Mouse (Mus musculus) hindbrain, embryonic 16.5 days (tissue): ENCODE data around the gene Klrg2. TPM values are rescaled to one million over a fixed set of nuclear protein-coding genes. Genes with fewer than 3 reads are reported as not detected.
"Not testable (repeated sequence)": the region's sequence is repeated elsewhere in the genome, so short reads cannot be mapped to it uniquely, and the experiment has no call there.

ENCODE experiments used
- ATAC-seq: fragments of 200-750 bp; cut with Nextera tagmentation; 2 replicates; pipeline ENCODE4 v1.8.0; 2017; ENCODE audit warnings: moderate TSS enrichment, moderate library complexity
- H3K27ac ChIP-seq: fragments of 300-500 bp; sonication (generic); 2 replicates; pipeline ENCODE4 v1.5.1; 2014; ENCODE audit warnings: low read depth, mild to moderate bottlenecking, control low read depth, low read length, moderate library complexity
- H3K27me3 ChIP-seq: fragments of 300-500 bp; sonication (generic); replicated peaks from 2 replicates; pipeline ENCODE4 v1.6.1; 2014; ENCODE audit warnings: low read length; ENCODE audit not compliant: control insufficient read depth, insufficient read depth
- H3K36me3 ChIP-seq: fragments of 300-500 bp; sonication (generic); 2 replicates; pipeline ENCODE4 v1.6.1; 2014; ENCODE audit warnings: mild to moderate bottlenecking, low read length, moderate library complexity, mixed read lengths; ENCODE audit not compliant: control insufficient read depth, insufficient read depth
- H3K4me1 ChIP-seq: fragments of 300-500 bp; sonication (generic); 2 replicates; pipeline ENCODE4 v1.6.1; 2014; ENCODE audit warnings: low read depth, low read length; ENCODE audit not compliant: control insufficient read depth, insufficient read depth
- H3K4me2 ChIP-seq: fragments of 300-500 bp; sonication (generic); 2 replicates; pipeline ENCODE4 v1.6.1; 2014; ENCODE audit warnings: mild to moderate bottlenecking, low read length, control low read depth, moderate library complexity
- H3K4me3 ChIP-seq: fragments of 300-500 bp; sonication (generic); 2 replicates; pipeline ENCODE4 v1.5.1; 2014; ENCODE audit warnings: mild to moderate bottlenecking, low read length, control low read depth, moderate library complexity
- H3K9ac ChIP-seq: fragments of 300-500 bp; sonication (generic); 2 replicates; pipeline ENCODE4 v1.6.1; 2014; ENCODE audit warnings: low read depth, mild to moderate bottlenecking, control low read depth, low read length, moderate library complexity
- H3K9me3 ChIP-seq: fragments of 300-500 bp; sonication (generic); 2 replicates; pipeline ENCODE4 v1.6.1; 2014; ENCODE audit warnings: mild to moderate bottlenecking, low read length, moderate library complexity; ENCODE audit not compliant: control insufficient read depth
- WGBS: fragments of 180-500 bp; shearing (Covaris S2); extraction: QIAGEN DNeasy Blood & Tissue Kit; methylation state at CpG from one replicate; pipeline ENCODE4 v1.1.7; 2014; 5-methylcytosine and 5-hydroxymethylcytosine counted together
- polyA plus RNA-seq: library from polyadenylated mRNA; unstranded; fragments of >200 nt; fragmentation: Nextera tagmentation; extraction: Ambion mirVana; gene quantifications from 2 replicates; pipeline ENCODE4 v1.2.1, GENCODE M21; 2015

Gene Klrg2
- 0.15 and 0.21 TPM in 2 replicates for polyA plus RNA-seq

- H3K27ac ChIP-seq, result no peak within 1 kb of the TSS
- WGBS, result 2% methylated on average over 47 of the region's 60 CpGs
- peak within 1 kb of the TSS; percentile 58 for H3K4me3 ChIP-seq
- peaks cover 16% of the 10 kb centered on the region for H3K4me1 ChIP-seq
- H3K9ac ChIP-seq, result peak within 1 kb of the TSS; percentile 64
- H3K36me3 ChIP-seq, result no peaks in the 10 kb centered on the region
- peaks cover 24% of the 10 kb centered on the region for H3K27me3 ChIP-seq
- peak; percentile 75 for ATAC-seq
- H3K9me3 ChIP-seq, result no peaks in the 10 kb centered on the region
- H3K4me2 ChIP-seq, result peak within 1 kb of the TSS; percentile 95
These were observed at the start of gene Klrg2 for GRCm38 (mm10) chr6:38636852-38637618. Gene Klrg2, minus strand, starts transcription at chr6:38637242.

DNA sequence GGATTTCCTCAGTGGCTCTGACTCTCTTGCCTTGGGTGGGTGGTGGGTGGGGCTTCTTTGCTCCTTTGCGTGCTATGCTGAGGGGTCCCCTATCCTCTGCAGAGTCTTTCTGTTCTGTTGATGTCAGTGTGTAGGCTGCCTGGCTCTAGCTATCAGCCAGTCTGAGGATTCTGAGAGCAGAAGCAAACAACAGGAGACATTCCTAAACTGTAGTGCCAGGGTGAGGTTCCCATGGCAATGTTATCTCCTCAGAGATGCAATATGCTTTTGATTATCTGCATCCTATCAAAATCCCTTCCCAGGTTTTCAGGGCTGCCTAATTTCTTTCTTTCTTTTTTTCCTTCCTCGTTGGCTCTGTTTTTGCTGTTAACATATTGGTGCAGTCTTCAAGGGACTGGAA is 45.5 kb upstream of the Klrg2 start:
- H3K9me3 ChIP-seq, result no peaks in the 10 kb centered on the region
- no peaks in the 10 kb centered on the region for H3K27me3 ChIP-seq
- H3K27ac ChIP-seq, result no peak overlapping the region
- H3K36me3 ChIP-seq, result no peaks in the 10 kb centered on the region
- H3K4me2 ChIP-seq, result no peak overlapping the region
- no peak for ATAC-seq
- H3K4me3 ChIP-seq, result no peak overlapping the region
- 64% methylated on average over 2 of the region's 2 CpGs for WGBS
- H3K9ac ChIP-seq, result no peak overlapping the region
- no peaks in the 10 kb centered on the region for H3K4me1 ChIP-seq

DNA sequence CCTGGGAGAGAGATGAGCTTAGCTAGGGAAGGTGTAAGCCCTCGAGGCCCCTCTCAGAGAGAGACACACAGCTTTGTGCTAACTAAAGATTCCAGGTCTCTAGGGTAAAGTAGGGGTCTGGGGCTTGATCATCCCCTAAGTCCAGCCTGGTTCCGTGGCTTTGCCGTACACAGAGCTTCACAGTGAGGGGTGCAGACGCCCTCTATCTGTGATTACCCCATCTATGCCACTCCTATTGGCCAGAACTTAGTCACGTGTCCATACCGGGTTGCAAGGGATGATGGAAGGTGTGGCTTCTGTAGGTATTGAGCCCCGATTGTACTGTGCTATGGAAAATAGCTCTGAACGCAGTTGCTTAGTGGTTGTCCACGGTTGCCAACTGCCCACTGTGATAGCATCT is 40.6 kb upstream of the Klrg2 start:
- no peak for ATAC-seq
- H3K27me3 ChIP-seq, result no peaks in the 10 kb centered on the region
- H3K4me3 ChIP-seq, result no peak overlapping the region
- 80% methylated on average over 9 of the region's 9 CpGs for WGBS
- no peaks in the 10 kb centered on the region for H3K9me3 ChIP-seq
- no peak overlapping the region for H3K27ac ChIP-seq
- H3K4me1 ChIP-seq, result no peaks in the 10 kb centered on the region
- no peak overlapping the region for H3K9ac ChIP-seq
- H3K36me3 ChIP-seq, result no peaks in the 10 kb centered on the region
- H3K4me2 ChIP-seq, result no peak overlapping the region

GRCm38 (mm10) chr6:38676723-38677122 is 39.7 kb upstream of the Klrg2 start:
- no peak overlapping the region for H3K4me3 ChIP-seq
- H3K9ac ChIP-seq, result no peak overlapping the region
- no peaks in the 10 kb centered on the region for H3K4me1 ChIP-seq
- whole genome bisulfite sequencing, result 87% methylated on average over 14 of the region's 14 CpGs
- ATAC-seq, result no peak
- no peaks in the 10 kb centered on the region for H3K9me3 ChIP-seq
- no peaks in the 10 kb centered on the region for H3K36me3 ChIP-seq
- H3K27me3 ChIP-seq, result no peaks in the 10 kb centered on the region
- H3K27ac ChIP-seq, result no peak overlapping the region
- no peak overlapping the region for H3K4me2 ChIP-seq

- Histone ChIP-seq H3K36me3 (no peaks in the 10 kb centered on the region), H3K27me3 (no peaks in the 10 kb centered on the region), H3K4me2 (no peak overlapping the region), H3K27ac (no peak overlapping the region), H3K4me1 (no peaks in the 10 kb centered on the region), H3K9ac (no peak overlapping the region), H3K4me3 (no peak overlapping the region), H3K9me3 (no peaks in the 10 kb centered on the region)
- ATAC-seq, result no peak
- 89% methylated on average over 6 of the region's 6 CpGs for WGBS
These were observed 39.2 kb upstream of the Klrg2 start for GRCm38 (mm10) chr6:38676217-38676616.

DNA sequence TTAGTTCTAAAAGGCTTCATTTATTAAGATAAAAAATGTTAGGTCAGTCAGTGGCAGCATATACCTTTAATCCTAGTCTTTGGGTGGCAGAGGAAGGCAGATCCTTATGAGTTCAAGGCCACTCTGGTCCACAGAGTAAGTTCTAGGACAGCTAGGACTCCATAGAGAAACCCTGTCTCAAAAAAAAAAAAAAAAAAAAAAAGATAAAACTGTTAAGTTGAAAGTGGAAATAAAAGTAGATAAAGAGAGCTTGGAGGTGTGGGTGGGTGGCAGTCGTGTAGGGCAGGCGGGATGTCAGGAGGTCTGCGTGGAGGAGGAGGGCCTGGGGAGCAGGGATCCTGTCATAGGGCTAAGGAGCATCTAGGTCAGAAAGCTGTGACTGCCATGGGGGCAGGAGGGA is 35.0 kb upstream of the Klrg2 start:
- no peak for ATAC-seq
- H3K36me3 ChIP-seq, result no peaks in the 10 kb centered on the region
- 81% methylated on average over 3 of the region's 3 CpGs for WGBS
- no peak overlapping the region for H3K4me2 ChIP-seq
- H3K9ac ChIP-seq, result no peak overlapping the region
- no peaks in the 10 kb centered on the region for H3K27me3 ChIP-seq
- H3K4me3 ChIP-seq, result no peak overlapping the region
- H3K4me1 ChIP-seq, result no peaks in the 10 kb centered on the region
- no peak overlapping the region for H3K27ac ChIP-seq
- no peaks in the 10 kb centered on the region for H3K9me3 ChIP-seq

DNA sequence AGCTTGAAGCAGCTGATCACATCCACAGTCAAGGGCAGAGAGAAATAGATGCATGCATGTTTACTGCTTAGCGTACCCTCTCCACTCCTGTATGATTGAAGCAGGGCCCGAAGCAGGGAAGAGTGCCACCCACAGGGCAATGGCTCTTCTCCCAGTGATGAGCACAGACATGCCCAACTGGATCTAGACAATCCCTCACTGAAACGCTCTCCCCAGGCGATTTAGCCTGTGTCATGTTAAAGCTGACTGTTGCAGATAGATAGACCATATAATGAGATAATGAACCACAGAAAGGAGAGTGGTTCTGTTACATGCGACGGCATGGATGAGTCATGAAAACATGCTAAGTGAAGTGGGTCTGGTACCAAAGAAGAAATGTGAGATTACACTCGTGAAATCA is 34.2 kb upstream of the Klrg2 start:
- no peak overlapping the region for H3K9ac ChIP-seq
- no peaks in the 10 kb centered on the region for H3K27me3 ChIP-seq
- no peak overlapping the region for H3K4me2 ChIP-seq
- no peak overlapping the region for H3K27ac ChIP-seq
- no peaks in the 10 kb centered on the region for H3K4me1 ChIP-seq
- 74% methylated on average over 7 of the region's 7 CpGs for WGBS
- H3K9me3 ChIP-seq, result no peaks in the 10 kb centered on the region
- no peaks in the 10 kb centered on the region for H3K36me3 ChIP-seq
- ATAC-seq, result no peak
- no peak overlapping the region for H3K4me3 ChIP-seq

DNA sequence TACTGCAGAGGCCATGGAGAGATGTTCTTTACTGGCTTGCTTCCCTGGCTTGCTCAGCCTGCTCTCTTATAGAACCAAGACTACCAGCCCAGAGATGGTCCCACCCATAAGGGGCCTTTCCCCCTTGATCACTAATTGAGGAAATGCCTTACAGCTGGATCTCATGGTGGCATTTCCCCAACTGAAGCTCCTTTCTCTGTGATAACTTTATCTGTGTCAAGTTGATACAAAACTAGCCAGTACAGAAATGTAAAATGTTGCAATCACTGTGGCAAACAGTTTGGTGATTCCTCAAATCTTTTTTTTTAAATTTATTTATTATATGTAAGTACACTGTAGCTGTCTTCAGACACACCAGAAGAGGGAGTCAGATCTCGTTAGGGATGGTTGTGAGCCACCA is 33.4 kb upstream of the Klrg2 start:
- not testable (repeated sequence) for H3K4me1 ChIP-seq, H3K27ac ChIP-seq, H3K9ac ChIP-seq, ATAC-seq, H3K4me2 ChIP-seq, H3K9me3 ChIP-seq, H3K4me3 ChIP-seq, H3K27me3 ChIP-seq, H3K36me3 ChIP-seq
- 100% methylated on average over 1 of the region's 1 CpGs for WGBS

GRCm38 (mm10) chr6:38669580-38669979 is 32.5 kb upstream of the Klrg2 start:
- no peaks in the 10 kb centered on the region for H3K36me3 ChIP-seq
- no peak overlapping the region for H3K9ac ChIP-seq
- H3K27me3 ChIP-seq, result no peaks in the 10 kb centered on the region
- no peaks in the 10 kb centered on the region for H3K9me3 ChIP-seq
- no peak overlapping the region for H3K4me3 ChIP-seq
- H3K27ac ChIP-seq, result no peak overlapping the region
- no peak for ATAC-seq
- H3K4me2 ChIP-seq, result no peak overlapping the region
- 76% methylated on average over 6 of the region's 6 CpGs for WGBS
- no peaks in the 10 kb centered on the region for H3K4me1 ChIP-seq
